Mouse (Mus musculus): ENCODE measurements around the gene Ereg. TPM values are rescaled to one million over a fixed set of nuclear protein-coding genes. Genes with fewer than 3 reads are reported as not detected.

Gene Ereg
- polyA plus RNA-seq, 1 experiment from 2014 or later = not detected

Other genes starting within 250 kb of the Ereg start
- gene Cxcl1, start 183.4 kb upstream of the Ereg start, polyA plus RNA-seq (2014; fragmentation: Nextera tagmentation; extraction: Ambion mirVana) = 0.32 and 0.41 TPM in 2 replicates
- gene Cxcl2, start 170.8 kb upstream of the Ereg start, polyA plus RNA-seq (2014; fragmentation: Nextera tagmentation; extraction: Ambion mirVana) = not detected in 2 replicates
- gene Mthfd2l, start 143.5 kb upstream of the Ereg start, polyA plus RNA-seq (2014; fragmentation: Nextera tagmentation; extraction: Ambion mirVana) = 67.5 and 70.0 TPM in 2 replicates
- gene Epgn, start 47.2 kb upstream of the Ereg start, polyA plus RNA-seq (2014; fragmentation: Nextera tagmentation; extraction: Ambion mirVana) = 0.17 and 0.37 TPM in 2 replicates
- not detected in 2 replicates for gene Areg, start 65.0 kb downstream of the Ereg start, polyA plus RNA-seq (2014; fragmentation: Nextera tagmentation; extraction: Ambion mirVana)